Mouse (Mus musculus) thymus, postnatal 36 days (tissue): ENCODE data around the gene Lhfp.
A peak's percentile ranks its signal among the peaks of the same experiment; 100 is the strongest.

ENCODE experiments used
- DNase-seq, 2 experiments: peaks; one replicate each; pipeline ENCODE4 v3.0.0; 2022; ENCODE audit warnings: mixed read lengths in 2 of 2

Lhfp gene

DNA sequence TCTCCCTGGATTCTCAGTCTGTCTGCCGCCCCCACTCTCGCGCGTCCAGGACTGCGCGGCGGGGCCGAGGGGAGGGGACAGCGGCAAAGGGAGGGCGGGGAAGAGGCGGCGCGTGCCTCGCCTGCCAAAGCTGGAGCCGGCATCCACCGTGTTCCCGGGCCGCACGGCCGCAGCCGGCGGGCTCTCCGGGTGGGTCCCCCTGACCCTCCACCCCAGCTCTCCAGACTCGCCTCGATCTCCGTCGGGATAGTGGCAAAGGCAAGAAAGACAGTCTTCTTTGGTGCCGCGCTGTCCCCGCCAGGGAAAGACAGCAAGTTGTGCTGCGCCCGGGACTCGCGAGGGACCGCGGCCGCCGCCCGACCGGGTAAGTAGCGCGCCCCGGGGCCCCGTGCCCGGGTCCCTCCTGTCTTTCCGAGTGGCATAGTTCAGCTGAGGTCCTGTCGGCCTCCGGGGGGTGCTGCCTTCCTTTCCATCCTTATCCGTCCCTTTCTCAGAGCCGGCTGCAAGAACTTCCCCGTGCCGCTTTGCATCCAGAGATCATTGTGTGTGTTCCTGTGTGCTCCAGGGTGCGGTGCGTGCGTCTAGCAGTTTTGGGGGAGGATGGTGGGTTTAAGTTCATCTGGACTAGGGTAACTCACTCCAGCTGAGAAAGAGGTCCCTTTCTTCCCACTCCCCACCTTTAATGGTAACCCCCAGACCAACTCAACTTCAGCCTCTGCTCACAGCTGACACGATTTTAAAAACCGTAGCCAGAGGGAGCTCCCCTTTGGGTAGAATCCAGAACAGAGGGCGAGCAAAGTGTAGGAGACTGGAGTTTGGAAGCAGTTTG, at the start of gene Lhfp:
Gene Lhfp, plus strand, starts transcription at position 118 of the 829 bp plus-strand sequence.
- peak; percentile 41 to 46 for DNase-seq

DNA sequence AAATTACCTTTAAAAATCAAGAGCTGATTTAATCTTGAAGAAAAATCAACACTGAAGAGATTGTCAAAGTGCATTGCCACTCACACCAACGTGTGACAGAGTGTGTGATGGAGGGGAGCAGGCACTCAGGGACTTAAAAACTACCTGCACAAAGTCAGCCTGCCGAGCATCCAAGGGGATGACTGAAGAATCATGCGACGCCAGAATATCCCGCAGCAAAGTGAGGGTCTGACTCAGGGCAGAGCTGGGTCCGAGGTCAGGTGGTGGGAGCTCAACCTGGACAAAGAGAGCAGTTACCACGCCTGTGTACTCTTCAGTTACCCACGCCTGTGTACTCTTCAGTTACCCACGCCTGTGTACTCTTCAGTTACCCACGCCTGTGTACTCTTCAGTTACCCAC, 48.0 kb upstream of the Lhfp start:
- DNase-seq = no peak

DNA sequence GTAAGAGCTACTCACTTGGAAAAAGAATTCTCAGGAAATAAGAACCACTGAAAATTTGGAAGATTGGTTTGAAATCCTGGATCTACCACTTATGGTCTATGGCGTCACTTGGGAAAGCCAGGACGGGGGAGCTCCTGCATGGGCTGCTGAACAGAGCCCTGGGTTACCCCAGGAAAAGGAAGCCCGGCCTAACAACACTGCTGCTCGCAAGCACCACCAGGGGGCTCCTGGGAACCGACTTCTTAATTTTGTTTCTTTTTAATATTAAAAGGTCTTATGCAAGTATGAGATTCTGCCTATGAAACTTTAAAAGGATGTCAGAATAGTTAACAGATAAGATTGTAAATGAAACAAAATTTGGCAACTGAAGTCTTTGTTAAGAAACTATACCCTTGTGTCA, 46.7 kb upstream of the Lhfp start:
- DNase-seq = peak; percentile 19

DNA sequence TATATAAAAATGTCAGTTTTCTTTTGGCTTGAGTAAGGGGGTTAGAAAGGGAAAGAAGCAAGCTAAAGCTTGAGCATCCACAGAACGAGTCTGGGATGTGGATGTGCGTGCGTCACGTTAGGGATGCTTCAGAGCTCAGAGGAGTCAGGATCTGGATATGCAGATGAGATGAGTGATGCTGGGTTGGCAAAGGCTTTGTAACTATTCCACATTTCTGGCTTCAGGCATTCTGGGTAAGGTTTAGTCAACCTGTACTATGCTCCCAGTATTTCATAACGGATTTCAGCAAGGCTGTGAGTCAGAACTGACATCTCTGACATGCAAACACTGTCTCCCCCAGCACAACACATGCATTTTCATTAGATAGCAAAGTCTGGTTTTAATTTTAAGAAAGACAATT, 44.7 kb upstream of the Lhfp start:
- DNase-seq = no peak

DNA sequence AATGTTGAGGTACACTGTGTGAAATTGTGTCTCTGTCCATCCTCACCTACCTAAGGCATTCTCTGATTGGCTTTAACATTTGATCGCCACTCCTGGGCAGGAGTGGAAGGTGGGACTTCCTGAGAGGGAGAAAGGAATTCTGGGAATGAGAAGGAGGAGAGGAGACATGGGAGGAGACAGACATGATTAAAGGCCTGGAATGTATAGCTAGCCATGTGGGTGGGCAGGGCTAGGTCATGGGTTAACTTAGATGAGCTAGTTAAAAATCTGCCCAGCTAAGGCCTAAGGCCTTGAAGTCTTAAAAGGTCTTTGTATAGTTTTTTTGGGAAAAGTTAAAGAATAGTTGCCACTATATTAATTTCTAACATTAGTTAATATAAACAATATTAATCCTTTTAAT, 43.9 kb upstream of the Lhfp start:
- no peak for DNase-seq

DNA sequence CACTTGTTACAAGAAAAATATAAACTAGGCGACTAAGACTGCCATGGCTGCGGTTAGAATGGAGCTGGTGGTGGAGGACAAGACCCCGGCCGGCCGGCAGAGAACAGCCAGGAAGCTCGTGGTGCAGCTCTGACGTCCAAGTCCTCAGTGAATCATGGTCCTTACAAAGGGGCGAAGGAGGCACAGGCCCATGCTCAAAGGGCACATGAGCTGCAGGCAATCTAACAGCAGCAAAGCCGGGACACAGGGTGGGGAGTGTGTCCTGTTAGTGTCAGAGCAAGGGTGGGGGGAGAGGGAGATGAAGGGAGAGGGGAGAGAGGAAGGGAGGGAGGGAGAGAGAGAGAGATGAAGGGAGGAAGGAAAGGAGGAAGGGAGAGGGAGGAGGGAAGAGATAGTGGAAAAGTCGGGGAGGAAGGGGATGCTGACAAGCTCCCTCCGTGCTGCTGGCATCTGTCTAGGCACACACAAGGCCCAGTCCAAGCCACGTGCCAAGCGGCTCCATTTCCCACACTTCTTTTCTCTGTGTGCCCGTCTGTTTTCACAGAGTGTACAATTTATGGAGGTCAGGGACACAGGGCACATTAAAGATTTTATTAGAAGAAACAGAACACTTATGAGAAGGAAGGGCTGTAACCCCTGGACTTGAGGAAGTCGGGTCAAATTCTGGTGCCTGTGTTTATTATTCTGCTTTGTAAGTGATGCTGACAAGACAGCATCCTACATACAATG, 42.1 kb upstream of the Lhfp start:
- no peak for DNase-seq

DNA sequence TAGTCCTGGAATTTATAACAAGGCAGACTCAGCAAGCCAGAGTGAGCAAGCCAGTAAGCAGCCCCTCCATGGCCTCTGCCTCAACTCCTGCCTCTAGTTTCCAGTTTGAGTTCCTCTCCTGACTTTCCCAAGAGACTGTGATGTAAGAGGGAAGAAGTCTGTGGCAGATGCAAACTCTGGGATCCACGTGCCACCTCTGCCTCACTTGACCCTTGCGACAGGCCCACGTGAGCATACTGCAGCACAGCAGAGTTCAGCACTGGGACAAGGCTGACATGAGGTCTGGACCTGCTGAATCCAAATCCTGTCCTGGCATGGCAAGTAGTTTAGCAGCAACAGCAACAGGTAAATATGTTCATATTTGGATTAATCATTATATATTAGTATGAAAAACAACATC, 41.3 kb upstream of the Lhfp start:
- DNase-seq = no peak

DNA sequence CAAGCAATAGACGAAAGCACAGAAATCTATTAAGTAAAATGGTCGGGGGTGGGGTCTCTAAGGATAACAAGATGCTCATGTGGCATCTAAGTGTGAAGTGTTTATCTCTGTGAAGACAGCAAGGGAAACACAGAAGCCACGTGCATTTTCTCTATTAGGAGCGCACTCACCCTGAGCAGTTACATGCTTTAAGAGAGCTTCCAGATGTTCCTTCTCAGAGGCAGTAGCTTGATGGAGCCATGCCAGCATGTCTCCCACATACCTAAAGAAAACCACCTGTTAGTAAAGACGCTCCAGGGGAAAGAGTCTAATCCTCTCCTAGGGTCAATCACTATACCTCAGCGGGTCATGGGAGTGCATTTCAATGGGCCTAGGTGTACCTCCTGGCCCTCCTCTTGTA, 39.3 kb upstream of the Lhfp start:
- DNase-seq = no peak

DNA sequence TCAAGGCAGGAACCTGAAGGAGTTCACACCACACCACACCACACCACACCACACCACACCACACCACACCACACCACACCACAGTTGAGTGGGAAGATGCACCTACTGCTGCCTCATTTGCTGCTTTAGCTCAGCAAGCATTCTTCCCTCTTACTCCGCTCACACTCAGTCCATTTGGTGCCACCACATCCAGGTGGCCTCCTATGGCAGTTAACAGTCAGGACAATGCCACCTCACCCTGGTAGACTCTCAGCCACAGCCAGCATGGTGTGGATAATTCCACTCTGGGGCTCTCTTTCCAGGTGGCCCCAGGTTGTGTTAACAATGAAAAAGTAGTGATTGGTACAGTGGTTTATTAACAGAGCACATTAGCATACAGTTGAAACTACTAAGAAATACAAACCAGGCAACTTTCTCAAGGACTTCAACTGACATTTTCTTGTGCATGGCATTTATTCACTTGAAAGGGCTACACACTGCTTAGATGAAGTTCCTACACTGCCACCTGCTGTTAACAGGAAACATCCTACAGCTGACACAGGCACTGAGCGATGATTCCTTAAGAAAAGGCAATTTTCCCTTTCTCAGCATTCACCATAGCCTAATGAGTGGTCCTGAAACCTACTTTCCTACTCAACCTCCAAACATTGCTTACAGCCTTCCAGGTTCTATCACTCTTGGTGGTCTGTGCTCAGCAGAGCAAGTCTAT, 36.8 kb upstream of the Lhfp start:
- no peak for DNase-seq

DNA sequence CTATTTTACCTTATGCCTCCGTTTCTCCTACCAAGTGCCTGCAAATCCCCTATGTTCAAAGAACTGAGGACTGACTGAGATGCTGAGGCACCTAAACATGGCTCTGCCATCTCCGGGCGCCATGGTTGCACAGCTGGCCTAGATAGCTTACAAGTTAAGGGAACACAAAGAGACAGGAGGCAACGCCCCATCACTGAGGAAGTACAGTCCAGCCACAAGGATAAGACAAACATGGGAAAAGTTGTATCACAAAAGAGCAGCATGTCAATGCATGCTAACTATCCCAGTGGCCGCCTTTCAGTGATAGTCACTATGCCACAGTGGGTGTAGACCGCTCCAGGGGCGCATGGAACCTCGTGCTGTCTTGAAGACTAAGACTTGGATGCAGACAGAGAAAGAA, 33.9 kb upstream of the Lhfp start:
- DNase-seq = no peak

DNA sequence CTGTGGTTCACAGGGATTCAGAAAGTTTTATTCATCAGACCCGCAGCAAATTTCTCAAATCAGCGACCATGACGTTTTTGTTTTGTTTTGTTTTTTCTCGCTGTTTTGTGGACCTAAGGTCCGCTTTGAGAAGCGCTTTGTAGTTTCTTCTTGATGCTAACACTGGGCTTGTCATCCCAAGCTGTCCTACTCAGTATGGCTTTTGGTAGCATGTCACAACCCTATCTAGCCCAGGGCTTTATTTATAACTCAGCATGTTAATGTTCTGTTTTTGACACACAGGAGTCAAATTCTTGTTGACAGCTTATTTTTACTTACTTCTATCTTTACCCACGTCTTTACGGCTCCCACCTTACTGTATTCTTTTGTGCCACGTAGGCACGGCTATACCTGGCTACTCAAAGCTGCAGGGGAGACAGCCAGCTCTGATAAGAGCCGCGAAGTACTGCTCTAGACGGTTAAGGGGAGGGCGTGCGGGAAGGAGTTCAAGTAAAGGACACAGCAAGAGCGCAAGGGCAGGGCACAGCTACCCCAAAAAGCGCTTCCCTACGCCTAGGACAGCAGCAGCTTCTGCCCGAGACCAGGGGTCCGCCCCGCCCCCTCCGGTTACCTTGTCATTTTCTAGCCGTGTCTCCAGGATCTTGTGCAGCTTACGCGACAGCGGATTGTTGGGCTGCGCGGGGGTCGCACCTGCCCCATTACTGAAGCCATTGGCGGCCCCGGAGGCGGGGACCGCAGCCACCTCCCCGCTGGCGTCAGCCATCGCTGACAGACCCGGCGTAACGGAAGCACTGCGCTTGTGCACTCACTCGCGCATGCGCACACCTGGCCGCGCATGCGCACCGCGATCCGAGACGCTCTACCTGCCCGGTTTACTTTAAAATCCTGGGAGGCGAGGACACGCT, 24.6 kb upstream of the Lhfp start, which contains the start of gene Cog6:
Gene Cog6, minus strand, starts transcription at position 802 of the 905 bp plus-strand sequence.
- peak; percentile 86 to 90 for DNase-seq

DNA sequence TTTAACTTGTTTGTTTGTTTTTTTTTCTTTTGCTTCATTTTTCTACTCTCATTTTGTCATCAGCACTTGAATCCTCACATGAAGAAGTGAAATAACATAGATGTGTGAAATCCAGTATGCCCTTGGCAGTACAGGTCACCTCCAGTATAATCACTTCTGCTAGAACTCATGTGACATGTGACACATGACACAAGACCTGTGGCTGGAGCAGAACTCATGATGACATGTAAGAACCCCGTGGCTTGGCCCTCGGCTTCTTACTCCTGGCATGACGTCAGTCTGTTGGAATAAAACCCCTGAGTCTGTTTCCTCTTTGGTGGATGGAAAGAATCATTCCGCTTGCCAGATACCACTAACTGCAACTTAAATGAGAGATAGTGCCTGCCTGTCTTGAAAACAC, 14.0 kb upstream of the Lhfp start:
- no peak for DNase-seq

DNA sequence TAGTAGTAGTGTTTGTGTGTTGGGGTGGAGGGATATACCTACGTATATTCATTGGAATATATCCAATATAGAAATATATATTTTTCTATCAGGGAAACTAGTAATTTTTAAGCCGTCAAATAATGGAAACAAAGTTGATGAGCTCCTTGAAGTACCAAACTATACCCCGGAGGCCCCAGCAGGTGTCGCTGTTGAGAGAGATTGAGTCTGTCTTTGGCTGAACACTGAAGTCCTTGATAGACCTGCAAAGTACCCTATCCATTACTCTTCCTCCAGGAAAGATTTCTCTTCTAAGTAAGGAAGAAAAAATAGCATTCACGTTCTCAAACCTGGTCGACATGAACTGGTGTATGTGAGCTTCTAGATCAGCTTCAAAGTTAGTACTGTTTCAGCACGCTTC, 12.3 kb upstream of the Lhfp start:
- DNase-seq = peak; percentile 58 to 72

DNA sequence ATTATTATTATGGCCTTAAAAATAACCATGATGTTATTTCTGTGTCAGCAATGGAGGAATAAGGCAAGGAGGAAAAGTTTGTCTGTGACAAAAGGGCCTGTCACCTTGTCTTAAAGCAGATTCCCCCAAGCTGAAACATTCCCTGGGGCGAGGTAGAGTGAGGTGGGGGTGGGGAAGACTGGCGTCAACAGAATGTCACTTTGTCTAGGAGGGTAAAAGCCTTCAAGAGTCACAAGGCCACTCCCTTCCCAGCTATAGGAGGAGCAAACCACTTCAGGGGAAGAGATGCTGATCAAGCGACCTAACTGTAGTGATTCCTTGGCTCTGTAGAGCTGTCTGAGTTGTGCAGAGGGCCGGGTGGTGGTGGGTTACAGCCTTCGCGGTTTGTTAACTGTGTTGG, 9.7 kb upstream of the Lhfp start:
- DNase-seq = no peak

DNA sequence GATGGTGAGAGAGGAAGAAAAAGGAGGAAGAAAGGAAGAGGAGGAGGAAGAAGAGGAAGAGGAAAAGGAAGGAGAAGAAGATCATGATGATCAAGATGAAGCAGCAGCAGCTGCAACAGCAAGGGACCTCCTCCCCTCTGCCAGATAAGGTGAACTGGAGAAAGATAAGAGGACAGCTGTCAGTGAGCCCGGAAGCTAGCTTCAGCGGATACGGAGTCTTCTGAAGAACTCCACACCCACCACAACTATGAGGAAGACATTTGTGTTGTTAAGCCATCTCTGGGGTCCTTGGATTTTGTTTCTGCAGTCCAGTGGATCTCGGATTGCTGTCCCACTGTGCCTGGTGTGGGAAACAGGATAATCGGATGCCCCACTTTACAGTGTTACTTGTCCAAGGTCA, 8.9 kb upstream of the Lhfp start:
- DNase-seq = peak; percentile 43 to 56

DNA sequence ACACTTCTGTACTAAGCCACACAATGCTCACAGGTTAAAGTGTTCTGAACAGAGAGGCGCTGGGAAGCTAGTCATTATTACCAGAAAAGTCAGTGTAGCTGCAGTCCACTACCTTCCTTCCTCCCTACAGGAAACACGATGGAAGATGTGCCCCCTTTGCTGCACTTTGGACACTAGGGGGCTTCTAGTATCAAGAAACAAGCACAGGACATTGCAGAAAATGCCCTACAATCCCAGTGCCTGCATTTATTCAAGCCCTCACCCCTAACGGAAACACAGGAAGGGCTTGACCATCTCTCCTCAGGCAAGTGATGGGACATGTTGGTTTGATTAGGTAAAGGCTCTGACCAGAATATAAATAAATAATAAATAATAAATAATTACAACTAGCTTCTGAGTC, 7.9 kb upstream of the Lhfp start:
- peak in 1 of 2 experiments; percentile 17 for DNase-seq

DNA sequence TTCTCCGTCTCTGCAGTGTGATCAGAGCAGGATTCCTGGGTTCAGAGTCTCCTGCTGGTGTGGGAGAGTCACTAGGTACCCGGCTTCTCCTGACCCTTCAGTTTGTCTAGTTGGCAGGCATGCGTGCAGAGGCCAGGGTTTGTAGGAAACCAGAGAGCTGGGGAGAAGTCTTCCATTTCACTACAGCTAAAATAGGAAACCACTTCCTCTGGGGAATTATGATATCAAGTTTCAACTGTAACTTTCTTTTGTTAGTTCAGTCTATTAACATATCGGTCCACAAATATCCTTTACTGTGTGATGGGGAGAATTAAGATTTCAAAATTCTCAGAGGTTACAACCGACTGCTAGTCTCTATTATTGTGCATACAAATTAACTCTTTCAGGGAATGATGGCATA, 5.3 kb upstream of the Lhfp start:
- DNase-seq = no peak

DNA sequence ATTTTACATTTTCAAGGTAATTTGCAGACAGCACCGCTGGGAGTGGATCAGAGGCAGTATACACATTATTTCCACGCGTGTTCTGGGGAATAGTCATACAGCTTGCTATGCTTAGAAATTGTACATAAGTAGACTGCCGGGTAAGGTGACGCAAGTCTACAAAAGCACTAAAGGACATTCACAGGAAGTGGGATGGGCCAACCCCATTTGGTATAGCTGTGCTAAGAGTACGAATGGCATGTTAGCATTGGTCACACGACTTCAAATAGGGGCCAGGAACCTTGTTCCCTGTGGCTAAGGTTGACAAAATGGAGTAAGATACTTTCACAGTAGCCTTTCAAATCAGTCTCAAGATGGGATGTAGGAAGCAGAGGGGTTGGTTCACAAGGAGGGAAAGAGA, 4.4 kb upstream of the Lhfp start:
- DNase-seq = no peak

DNA sequence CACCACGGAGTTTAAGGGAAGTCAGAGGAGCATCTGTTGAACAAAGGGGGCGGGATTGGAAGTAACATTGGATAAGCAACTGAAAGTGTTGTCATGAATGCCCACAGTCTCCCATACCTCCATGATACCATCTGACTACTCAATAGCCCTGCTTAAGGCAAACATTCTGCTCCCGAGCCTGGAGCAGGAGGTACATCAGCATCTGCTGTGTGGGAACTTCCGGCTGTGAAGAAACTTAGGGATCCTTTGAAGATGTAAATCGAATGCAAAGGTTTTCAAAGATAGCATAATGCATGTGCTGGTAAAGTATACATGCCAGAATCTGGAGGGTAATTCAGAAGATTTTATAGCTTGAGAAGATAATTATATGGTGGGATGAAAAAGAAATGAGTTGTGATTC, 2.4 kb upstream of the Lhfp start:
- DNase-seq = no peak

DNA sequence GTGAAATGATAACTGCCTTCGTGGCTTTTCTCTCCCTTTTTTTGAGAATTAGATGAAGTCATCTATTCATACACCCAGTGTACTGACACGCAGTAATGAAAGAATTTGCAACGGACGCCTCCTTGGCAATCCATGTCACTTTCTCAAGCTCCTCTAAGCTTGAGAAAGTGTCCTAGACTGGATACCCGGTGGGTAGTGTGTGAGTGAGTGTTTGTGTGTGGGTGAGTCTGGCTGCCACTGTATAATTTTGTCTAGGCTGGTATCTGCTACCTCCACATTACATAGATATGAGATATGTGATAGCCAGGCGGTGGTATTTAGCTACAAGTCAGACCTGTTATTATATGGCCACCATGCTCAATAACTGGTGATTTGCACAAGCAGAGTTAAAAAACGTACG, 1.6 kb upstream of the Lhfp start:
- DNase-seq = no peak

DNA sequence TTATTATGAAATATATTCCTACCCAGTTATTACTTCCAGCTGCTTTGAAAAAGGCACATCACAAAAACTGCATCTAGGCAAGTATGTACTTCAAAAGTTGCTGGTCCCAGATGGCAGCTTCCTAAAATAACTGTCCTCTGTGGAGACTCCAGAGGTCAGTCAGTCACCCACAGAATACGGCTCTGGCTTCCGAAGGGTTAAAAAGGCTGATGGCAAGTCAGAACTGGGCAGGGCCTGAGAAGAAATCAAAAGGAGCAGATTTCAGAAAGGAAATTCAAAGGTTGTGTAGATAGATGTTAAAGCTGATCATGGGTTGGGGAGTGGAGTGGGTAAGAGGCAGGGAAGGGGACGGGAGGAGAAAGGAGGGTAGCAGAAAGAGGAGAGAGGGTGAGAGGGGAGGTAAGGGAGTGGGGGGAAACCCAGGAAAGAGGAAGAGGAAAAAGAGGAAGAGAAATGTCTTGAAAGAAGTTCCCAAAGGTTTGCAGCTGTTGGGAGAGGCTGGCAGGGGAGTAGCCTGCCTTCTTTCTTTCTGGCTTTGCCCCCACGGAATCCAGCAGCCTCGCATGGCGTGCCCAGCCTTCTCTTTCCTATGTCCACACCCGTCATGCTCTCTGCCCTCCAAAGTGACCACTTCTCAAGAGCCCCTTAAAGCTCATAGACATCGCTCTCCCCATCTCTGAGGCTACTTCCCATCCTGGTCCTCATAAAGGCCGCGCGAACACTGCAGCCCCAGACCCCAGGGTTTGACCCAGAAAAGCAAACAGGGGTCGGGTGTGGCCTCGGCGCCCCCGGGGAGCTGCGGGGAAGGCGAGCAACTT, 526 bp upstream of the Lhfp start:
- DNase-seq = no peak

DNA sequence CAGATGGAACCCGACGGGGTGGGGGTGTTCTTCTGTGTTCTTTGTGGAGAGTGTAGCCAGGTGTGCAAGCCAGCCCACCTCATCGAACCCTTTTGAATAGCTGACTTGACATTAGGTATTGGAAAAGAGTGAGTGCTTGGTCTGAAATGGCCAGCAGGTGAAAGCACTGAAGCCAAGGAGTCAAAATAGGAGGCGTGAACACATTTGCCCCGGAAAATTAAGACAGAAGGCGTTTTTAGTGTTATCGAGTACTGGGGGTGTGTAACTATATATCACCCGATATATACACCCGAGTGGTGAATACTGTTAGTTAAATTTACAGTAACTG, 876 bp downstream of the Lhfp start:
- no peak for DNase-seq
